Mouse (Mus musculus): ENCODE data around the gene Hist1h2bc.

The Hist1h2bc gene

DNA sequence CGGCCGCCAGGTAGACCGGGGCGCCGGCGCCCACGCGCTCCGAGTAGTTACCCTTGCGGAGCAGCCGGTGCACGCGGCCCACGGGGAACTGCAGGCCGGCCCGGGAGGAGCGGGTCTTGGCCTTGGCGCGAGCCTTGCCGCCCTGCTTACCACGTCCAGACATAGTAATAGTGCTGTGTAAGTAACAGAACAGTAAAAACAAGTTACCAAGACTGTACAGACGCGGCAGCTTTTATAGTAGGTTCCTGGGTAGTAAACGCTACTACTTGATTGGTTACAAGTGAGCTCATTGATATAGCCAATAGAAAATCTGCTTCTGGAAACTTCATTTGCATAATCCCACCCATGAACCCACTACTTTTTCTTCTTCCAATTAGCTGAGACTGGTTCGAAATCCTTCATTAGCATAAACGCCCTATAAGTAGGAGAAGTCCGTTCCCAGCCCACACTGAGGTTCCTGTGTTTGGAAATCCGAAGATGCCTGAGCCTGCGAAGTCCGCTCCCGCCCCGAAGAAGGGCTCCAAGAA, at the start of gene Hist1h2bc, which contains the start of gene Hist1h2ac:
Gene Hist1h2bc, plus strand, starts transcription at position 445 of the 527 bp plus-strand sequence.
Gene Hist1h2ac, minus strand, starts transcription at position 194 of the 527 bp plus-strand sequence.
- WGBS, result under 1% methylated on average over 32 of the region's 32 CpGs

DNA sequence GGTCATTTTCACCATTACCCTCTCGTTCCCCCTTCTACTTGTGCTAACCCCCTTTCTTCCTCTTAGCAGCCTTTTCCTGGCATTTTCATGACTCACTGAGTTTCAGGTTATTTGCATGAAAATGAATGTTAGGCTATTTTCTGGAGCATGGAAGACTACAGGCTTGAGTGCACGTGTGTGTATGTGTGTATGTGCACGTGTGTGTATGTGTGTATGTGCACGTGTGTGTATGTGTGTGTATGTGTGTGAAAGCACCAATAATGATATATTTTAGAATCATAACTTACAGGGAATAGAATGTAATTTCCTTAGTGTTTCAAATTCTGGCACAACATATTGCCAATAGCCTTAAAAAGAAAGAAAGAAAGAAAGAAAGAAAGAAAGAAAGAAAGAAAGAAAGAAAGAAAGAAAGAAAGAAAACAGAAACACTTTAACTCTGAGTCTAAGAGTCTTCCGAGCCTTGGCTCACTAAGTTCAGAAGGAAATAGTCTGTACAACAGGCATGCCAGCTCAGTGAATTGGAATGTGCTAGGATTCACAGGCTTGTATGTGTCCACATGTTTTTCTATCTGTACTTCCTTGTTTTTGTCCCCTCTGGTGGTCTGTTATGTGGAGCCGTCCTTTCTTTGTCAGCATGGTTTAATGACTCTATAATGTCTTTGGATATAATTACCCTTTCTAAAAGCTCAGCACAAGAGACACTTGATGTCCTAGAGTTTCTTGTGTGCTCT, 24.2 kb upstream of the Hist1h2bc start:
- 49% methylated on average over 6 of the region's 6 CpGs for WGBS

DNA sequence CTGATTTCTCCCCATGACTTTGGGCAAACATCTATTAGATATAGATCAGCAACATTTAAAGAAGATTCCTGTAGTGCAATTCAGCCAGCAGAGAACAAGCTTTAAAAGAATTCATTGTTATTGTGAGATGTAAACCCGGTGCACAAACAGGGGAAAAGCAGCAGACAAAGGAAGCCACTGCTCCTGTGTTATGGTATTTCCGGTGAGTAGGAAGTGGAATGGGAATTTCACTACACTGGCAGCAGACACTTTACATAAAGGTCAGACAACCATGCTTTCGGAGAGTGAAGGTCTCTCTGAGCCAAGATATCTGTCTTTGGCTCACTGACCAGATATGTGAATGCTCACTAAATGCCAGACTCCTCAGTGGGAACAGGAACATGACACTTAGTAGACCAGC, 21.5 kb upstream of the Hist1h2bc start:
- WGBS, result 64% methylated on average over 3 of the region's 3 CpGs

DNA sequence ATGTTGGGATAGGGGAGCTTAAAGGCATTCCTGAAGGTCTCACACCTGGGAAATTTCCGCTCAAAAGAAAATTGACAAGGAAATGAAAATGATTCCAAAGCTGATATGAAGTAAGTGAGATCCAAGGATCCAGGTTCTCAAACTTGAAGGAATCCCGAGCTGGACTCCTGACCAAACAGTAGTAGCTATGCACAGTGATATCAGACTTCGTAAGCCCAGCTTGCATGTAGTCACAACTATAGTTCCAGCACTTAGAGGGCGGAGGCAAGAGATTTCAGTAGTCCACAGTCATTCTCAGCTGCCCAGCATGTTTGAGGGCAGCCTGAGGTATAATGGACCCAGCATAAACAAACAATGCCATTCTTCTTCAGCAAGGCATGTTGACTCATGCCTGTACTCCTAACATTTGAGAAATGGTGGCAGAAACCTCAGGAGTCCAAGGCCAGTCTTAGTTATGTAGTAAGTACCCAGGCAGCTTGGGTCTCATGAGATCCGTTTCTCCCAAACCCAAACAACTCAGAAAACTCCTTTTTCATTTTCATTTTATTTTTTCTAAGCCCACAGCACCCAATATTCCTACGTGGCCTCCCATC, 1.9 kb upstream of the Hist1h2bc start:
- 92% methylated on average over 6 of the region's 6 CpGs for WGBS

DNA sequence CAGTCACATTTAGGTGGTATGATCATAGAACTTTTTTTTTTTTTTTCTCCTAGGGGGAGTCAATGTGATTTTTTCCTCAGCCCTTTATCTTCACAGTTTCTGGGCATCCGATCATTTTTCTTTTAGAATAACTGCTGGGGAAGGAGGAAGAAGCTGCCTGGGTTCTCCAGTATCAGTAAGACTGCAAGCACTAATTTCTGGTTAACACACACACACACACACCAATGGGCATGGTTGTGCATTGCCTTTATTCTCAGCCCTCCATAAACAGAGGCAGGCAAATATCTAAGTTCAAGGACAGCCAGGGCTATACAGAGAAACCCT, 1.4 kb upstream of the Hist1h2bc start:
- 63% methylated on average over 1 of the region's 1 CpGs for WGBS

DNA sequence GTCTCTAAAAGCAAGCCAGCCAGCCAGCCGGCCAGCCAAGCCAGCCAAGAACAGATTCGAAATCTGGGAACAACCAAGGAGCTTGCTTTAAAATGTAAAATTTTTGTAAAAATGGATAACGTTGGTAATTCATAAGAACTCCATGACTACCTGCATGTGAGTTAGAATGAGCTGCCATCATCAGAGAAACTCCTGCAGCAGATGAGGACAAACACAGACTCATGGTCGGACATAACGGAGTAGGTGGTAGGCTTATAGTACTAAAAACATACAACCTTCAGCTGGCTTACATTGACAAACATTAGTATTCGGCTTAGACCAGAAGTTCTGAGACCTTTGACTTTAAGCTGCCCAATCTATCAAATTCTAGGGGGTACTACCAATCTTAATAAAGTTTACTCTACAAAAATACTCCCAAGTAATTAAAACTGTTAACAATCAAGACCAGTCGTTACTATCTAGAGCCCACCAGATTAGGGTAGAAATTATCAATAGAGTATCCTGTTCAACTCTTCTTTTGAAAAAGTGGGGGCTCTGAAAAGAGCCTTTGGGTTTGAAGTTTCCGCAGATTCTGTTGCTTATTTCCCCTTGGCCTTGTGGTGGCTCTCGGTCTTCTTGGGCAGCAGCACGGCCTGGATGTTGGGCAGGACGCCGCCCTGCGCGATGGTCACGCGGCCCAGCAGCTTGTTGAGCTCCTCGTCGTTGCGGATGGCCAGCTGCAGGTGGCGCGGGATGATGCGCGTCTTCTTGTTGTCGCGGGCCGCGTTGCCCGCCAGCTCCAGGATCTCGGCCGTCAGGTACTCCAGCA, 848 bp upstream of the Hist1h2bc start:
- WGBS, result 10% methylated on average over 16 of the region's 30 CpGs

DNA sequence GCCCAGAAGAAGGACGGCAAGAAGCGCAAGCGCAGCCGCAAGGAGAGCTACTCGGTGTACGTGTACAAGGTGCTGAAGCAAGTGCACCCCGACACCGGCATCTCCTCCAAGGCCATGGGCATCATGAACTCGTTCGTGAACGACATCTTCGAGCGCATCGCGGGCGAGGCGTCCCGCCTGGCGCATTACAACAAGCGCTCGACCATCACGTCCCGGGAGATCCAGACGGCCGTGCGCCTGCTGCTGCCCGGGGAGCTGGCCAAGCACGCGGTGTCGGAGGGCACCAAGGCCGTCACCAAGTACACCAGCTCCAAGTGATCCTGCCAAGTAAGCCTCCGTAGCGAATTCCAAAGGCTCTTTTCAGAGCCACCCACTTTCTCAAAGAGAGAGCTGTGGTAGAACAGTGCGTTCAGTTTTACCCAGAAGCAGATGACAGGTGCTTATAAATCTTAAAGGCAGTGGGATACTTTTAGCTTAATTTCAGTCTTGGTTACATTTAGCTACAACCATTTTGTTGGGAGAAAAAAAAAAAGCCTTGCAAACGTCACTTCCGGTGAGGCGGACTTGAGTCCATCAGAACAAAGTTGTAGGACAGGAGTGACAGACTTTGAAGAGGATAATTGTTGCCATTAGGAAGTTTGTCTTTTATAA, 421 bp downstream of the Hist1h2bc start:
- under 1% methylated on average over 18 of the region's 37 CpGs for WGBS

DNA sequence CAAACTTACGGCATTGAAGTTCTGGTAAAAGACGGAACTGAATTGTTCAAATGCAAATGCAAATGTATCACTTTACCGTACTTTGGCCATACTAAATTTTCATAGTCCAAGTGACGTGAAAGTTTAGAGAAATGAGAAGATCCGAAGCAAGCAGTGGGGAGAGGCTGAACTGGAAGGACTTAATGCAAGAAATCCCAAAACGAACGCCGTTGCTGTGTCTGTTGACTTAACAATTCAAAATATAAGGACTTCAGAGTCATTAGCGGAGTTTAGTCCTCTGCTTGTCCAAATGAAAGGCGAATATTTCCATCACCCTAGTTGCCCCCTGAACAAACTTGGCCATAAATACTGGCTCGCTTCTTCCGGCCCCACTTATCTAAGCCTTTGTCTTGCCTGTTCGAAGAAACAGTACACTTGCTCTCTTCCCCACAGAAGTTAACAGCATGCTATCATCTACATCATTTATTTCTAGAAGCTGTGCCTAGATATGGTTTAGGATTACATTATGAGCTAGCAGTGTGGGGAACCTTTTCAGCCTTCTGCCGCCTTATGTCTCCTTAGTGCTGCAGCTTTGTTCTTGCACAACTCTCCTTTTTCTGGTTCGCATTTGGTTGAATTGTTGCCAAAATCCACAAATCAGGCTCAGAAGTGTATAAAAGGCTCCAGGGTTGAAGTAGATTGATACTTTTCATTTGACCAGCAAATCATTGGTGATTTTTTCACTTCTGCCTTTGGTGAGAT, 1.3 kb downstream of the Hist1h2bc start:
- 1% methylated on average over 15 of the region's 15 CpGs for WGBS

DNA sequence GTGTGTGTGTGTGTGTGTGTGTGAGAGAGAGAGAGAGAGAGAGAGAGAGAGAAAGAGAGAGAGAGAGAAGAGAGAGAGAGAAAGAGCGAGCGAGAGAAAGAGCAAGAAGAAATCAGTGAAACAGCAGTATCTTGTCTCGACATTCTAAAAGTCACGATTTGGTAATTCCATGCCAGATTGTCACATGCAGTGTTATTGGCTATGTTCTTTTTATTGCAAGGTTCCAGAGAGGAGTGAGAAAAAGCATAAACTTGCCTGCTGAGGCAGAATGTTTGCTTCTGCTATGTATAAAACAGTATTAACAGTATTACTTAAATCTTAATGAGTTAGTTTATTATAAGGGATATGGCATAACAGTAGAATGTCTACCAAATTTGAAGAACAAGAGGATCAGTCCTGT, 2.0 kb downstream of the Hist1h2bc start:
- 17% methylated on average over 4 of the region's 4 CpGs for WGBS

DNA sequence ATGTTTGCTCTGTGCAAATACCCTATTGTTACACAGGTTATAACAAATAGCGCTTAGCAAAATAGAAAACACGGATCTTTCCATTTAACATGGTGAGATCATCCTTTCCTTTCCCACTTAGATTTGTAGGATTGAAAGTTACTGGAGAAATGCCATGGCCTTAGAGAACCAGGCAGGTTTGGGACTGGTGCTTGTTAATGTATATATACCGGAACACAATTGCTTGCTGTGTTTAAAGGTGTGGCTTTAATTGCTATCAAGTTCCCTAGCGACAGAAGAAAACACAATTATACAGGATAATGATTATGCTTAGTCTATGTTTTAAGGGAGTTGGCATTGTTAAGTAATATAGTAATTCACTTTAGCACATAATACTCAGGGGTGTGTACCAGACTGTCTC, 3.2 kb downstream of the Hist1h2bc start:
- 79% methylated on average over 4 of the region's 4 CpGs for WGBS

DNA sequence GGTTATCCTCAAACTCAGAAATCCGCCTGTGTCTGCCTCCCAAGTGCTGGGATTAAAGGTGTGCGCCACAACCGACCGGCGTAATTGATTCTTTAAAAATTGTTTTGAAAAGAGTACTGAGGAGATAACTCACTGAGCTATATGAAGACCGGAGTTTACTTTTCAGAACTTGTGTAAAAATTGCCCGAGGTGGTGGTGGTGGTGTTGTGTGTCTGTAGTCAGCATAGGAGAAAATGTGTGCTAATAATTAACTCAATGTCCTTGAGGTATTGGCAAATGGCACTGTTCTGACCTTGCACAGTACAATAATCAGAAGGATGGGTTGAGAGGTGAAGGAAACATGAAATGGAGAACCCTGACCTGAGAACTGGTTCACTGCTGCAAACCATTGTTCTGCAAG, 3.9 kb downstream of the Hist1h2bc start:
- WGBS, result 97% methylated on average over 7 of the region's 7 CpGs

DNA sequence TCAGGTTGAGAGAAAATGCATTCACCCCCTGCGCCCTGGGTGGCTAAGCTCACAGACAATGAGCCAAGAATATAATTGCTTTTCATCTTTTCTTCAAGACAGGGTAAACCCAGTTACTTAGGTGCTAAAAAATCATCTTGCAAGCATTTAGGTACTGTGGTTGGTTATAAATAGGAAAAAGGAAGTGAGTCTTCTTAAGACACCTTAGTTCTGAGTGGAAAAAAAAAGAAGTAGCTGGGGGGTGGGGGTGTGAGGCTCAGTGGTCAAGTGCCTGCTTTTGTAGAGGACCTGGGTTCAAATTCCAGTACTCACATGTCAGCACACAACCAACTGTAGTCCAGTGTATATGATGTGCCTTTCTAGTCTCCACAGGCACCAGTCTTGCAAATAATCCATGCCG, 5.0 kb downstream of the Hist1h2bc start:
- 98% methylated on average over 2 of the region's 2 CpGs for WGBS

DNA sequence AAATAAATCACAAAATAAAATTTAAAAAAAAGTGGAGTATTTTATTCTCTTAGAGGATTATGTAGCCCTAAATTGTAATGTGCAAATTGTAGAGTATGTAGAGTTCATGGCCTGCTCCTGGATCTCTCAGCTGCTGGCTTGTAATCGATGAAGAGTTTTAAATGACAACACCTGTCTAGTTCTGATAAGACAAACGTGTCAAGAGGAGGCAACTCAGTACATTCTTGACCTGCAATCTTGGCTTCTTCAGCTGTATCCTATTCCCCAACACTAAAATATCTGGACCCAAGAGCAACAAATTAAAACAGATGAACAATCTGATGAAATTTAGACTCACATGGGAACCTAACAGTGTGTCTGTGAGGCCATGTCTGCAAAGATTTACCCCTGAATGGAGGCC, 5.5 kb downstream of the Hist1h2bc start:
- 84% methylated on average over 2 of the region's 2 CpGs for WGBS

DNA sequence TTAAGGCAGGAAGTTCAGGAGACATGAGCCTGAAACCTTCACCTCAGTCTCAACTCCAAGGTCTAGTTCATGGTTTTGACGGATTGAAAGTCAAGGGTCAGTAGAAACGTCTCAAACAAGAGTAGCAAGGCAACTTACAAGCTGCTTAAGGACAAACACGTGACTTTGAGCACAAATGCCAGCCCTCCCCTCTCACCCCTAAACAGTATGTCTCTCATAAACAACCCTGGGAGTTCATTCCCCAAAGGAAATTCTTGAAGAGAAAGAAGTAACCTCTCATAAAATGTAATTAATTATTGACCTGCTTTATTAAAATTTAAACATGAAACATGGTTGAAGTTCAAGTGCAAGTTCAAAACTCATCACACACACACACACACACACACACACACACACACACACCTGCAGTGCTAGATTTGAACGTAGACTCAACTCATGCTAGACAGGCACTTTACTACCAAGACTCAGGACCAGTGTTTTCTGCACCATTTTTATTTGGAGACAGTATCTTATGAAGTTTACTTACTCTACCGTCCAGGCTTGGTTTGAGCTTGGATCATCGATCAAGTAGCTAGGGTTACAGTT, 9.9 kb downstream of the Hist1h2bc start:
- 86% methylated on average over 6 of the region's 6 CpGs for WGBS

DNA sequence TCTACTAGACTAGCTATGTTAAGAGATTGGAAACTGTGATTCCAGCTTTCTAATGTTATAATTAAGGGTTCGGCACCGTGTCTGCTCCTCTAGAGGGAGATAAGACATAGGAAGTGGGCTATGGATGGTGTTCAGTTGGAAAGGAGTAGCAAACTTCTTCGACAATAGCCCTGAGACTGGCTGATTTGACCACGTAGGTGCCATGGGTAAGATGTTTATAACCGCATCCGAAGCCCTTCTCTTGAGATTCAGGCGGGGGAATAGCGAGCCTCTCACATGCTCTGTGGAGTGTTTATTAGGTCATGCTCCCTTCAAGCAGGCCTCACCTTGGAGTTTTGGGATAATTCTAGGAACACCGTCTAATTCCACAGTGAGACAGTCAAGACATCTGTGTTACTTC, 11.0 kb downstream of the Hist1h2bc start:
- 97% methylated on average over 9 of the region's 9 CpGs for WGBS

DNA sequence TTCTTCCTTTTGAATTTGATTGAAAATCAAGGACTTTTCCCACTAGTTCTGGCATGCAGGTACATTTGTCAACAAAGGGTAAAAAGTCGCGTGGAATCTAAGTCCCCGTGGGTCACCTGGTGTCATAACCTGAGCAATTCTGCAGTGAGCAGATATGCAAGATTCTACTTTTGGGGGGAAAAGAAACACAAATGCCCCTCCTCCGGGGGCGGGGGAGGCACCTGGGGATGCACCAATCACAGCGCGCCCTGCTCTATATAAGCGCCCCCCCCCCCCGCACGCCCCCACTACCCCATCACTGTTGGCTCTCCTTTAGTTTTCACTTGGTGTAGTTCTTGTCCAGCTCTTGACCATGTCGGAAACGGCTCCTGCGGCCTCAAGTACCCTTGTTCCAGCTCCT, 11.5 kb downstream of the Hist1h2bc start, which contains the start of gene Hist1h1t:
Gene Hist1h1t, plus strand, starts transcription at position 301 of the 400 bp plus-strand sequence.
- 59% methylated on average over 13 of the region's 13 CpGs for WGBS

DNA sequence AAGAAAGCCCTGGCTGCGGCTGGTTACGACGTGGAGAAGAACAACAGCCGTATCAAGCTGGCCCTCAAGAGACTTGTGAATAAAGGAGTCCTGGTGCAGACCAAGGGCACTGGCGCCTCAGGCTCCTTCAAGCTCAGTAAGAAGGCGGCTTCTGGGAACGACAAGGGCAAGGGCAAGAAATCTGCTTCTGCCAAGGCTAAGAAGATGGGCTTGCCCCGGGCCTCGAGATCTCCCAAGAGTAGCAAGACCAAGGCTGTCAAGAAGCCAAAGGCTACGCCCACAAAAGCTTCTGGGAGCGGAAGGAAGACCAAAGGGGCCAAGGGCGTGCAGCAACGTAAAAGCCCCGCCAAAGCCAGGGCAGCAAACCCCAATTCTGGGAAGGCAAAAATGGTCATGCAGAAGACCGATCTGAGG, 12.1 kb downstream of the Hist1h2bc start:
- 65% methylated on average over 15 of the region's 15 CpGs for WGBS

DNA sequence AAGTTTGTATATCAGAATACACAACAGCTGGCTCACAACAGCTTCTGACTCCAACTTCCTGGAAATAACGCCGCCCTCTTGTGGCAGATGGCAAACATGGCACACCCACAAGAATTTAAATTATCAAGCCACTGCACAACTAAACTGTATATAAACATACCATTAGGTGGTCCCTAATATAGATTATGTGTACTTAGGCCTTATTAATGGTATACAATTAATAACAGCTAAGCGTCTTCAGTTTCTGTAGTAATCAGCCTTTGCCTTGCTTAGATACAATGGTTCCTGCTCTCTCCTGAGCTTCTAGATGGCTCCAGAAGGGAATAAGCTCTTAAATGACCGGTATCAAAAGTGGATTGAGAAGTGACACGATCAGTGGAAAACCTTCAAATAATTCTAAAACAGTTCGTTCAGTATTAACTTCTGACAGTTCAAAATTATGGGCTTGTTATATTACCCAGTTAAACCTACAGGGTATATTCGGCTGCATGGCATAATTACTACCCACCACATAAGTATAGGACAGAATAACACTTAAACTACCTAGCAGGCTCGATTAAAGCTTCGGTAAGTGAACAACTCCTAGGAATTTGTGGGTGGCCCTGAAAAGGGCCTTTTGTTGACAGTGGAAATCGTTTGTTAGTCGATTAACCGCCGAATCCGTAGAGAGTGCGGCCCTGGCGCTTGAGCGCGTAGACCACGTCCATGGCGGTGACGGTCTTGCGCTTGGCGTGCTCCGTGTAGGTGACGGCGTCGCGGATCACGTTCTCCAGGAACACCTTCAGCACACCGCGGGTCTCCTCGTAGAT, 13.7 kb downstream of the Hist1h2bc start:
- WGBS, result under 1% methylated on average over 29 of the region's 32 CpGs

DNA sequence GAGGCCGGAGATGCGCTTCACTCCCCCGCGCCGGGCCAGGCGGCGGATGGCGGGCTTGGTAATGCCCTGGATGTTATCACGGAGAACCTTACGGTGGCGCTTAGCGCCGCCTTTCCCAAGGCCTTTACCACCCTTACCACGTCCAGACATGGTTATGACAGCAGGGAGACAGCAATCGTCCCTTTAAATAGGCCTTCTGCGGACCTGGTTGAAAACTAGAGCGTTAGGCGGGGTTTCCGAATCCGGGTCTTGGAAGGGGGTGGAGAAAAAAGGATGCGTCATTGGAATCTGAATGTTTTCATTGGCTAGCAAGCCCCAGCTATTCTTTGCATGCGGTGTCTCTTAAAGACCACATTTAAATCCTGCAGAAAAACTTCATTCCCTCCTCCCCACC, 14.3 kb downstream of the Hist1h2bc start, which contains the start of gene Hist1h4c:
Gene Hist1h4c, minus strand, starts transcription at position 155 of the 394 bp plus-strand sequence.
- under 1% methylated on average over 22 of the region's 22 CpGs for WGBS

DNA sequence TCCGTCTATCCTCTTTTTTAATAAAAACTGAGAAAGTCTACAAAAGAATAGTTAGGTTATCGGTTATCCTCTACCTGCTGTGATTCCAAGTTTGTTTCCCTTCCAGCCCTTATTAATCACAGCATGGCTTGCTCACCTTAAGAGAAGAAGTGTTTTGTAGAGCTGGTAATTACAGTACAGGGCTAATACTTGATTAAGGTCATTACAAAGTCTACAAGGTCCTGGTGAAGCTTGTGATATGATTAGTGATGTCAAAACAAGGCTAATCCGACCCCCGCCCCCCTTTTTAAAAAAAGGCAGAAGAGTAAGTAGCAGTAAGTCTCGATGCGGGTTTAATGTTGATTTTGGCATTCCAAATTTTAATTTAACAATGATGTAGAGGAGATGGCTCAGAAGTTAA, 15.0 kb downstream of the Hist1h2bc start:
- 42% methylated on average over 6 of the region's 6 CpGs for WGBS
